Mouse (Mus musculus): ENCODE data around the gene Hnrnpk.

GRCm38 (mm10) chr13:58400576-58400975 lies 2.6 kb downstream of the Hnrnpk start:
- TF ChIP-seq CTCF (IDR thresholded peaks at IDR 0.05), result no peak
- no peak for TF ChIP-seq EP300 (IDR thresholded peaks at IDR 0.05)

Measured in lung, postnatal 0 days (tissue).